Mouse (Mus musculus): ENCODE data around the gene D630003M21Rik. TPM values are rescaled to one million over a fixed set of nuclear protein-coding genes. Genes with fewer than 3 reads are reported as not detected.

Gene D630003M21Rik
- polyA plus RNA-seq (2014; fragmentation: Illumina TruSeq; extraction: RNeasy Lipid Tissue Mini Kit (QIAGEN cat#74804); ENCODE audit: low read depth, low replicate concordance): 13.7 TPM

DNA sequence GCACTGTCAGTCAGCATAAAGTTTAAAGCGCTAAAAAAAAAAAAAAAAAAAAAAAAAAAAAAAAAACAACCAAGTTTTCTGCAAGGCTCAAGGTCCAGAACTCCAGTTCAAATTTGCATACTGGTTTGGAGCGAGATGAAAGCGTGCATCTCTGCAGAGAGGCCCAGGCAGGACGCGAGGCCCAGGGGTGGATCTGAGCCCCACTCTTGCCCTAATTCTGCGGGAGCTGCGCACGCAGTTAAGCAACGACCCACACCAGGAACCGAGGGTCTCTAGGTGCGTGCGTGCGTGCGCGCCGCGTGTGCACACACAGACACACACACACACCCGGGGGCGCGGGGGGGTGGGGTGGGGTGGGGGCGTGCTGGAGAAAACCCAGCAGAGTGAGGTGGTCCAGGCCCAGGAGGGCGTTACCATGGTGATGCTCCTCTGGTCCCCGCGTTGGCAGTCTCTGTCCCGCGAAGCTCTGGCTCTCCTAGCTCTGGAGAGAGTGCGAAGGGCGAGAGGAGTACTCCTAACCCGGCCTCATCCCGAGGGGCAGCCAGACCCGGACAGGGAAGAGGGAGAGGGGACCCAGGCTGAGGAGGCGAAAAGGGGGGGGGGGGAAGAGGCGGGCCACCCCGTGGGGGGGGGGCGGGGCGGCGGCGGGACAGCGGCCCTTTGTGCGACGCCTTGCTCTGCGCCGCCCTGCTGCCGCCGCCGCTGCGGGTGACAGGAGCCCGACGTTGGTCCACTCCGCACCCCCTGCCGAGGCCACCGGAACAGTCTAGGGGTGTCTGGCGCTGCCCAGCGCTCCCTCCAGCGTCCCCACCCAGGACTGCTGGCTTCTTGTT, at the start of gene D630003M21Rik:
TSS of gene D630003M21Rik (minus strand) at position 553 of the 833 bp plus-strand sequence.

DNA sequence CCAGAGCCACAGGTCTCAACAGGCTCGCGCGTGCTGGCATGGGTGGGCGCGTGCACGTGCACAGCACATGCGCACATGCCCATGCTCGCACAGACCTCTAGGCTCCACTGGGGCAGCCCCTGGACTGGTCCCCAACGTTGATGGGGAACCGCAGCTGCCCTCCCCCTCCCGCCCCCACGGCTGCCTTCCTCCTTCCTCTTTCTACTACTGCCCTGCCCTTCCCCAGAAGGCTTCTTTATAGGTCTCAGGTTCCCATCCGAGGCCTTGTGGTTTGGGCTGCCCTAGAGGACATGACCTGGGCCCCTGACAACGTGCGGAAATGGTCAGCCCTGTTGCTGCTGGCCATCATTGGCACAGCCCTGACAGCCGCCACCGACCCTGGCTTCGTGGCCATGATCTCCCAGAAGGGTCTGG, 29.0 kb upstream of the D630003M21Rik start, which contains the start of gene Bpi:
TSS of gene Bpi (plus strand) at position 90 of the 414 bp plus-strand sequence.

DNA sequence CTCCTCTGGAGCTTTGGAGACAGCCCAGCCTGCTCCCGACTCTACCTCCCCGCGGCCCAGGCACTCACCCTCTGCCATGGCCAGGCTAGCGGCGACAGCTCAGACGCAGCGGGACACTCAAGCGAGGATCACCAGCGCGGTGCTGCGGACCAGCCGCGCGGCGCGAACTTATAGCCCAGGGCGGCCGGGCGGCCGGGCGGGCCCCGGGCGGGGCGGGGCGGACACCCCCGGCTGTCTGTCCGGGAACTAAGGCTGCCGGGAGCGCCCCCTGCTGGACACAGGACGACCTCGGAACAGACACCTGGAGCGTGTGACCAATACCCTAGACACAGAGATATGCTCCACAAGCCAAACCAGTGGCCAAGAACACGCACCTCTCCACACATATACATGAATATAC, 82.8 kb downstream of the D630003M21Rik start, which contains the start of gene Tgm2:
TSS of gene Tgm2 (minus strand) at position 214 of the 400 bp plus-strand sequence.

Other genes with a start within 250 kb of the D630003M21Rik start
- gene Tti1, start 200.8 kb downstream of the D630003M21Rik start, polyA plus RNA-seq (2014; fragmentation: Illumina TruSeq; extraction: RNeasy Lipid Tissue Mini Kit (QIAGEN cat#74804); ENCODE audit: low read depth, low replicate concordance): 11.6 TPM
- gene Rprd1b, start 200.7 kb downstream of the D630003M21Rik start, polyA plus RNA-seq (2014; fragmentation: Illumina TruSeq; extraction: RNeasy Lipid Tissue Mini Kit (QIAGEN cat#74804); ENCODE audit: low read depth, low replicate concordance): 16.2 TPM
- gene Tgm2, start 82.8 kb downstream of the D630003M21Rik start, polyA plus RNA-seq (2014; fragmentation: Illumina TruSeq; extraction: RNeasy Lipid Tissue Mini Kit (QIAGEN cat#74804); ENCODE audit: low read depth, low replicate concordance): 140 TPM
- 67.1 TPM for gene Bpi, start 28.9 kb upstream of the D630003M21Rik start, polyA plus RNA-seq (2014; fragmentation: Illumina TruSeq; extraction: RNeasy Lipid Tissue Mini Kit (QIAGEN cat#74804); ENCODE audit: low read depth, low replicate concordance)
- gene Lbp, start 77.3 kb upstream of the D630003M21Rik start, polyA plus RNA-seq (2014; fragmentation: Illumina TruSeq; extraction: RNeasy Lipid Tissue Mini Kit (QIAGEN cat#74804); ENCODE audit: low read depth, low replicate concordance): 80.3 TPM
- 23.0 TPM for gene Snhg11, start 146.4 kb upstream of the D630003M21Rik start, polyA plus RNA-seq (2014; fragmentation: Illumina TruSeq; extraction: RNeasy Lipid Tissue Mini Kit (QIAGEN cat#74804); ENCODE audit: low read depth, low replicate concordance)
- 21.4 TPM for gene Ralgapb, start 180.6 kb upstream of the D630003M21Rik start, polyA plus RNA-seq (2014; fragmentation: Illumina TruSeq; extraction: RNeasy Lipid Tissue Mini Kit (QIAGEN cat#74804); ENCODE audit: low read depth, low replicate concordance)